Mouse (Mus musculus) thymus, adult 2 months (tissue): ENCODE measurements around the gene Ythdf2. TPM values are rescaled to one million over a fixed set of nuclear protein-coding genes. Genes with fewer than 3 reads are reported as not detected.

ENCODE experiments used
- DNase-seq: peaks from one replicate; pipeline ENCODE4 v3.0.0; 2021
- H3K27ac ChIP-seq: fragments of 200-500 bp; 2 replicates; pipeline ENCODE4 v1.5.1; 2012; ENCODE audit warnings: low read length, control low read depth; ENCODE audit not compliant: control insufficient read depth, insufficient read depth
- H3K27me3 ChIP-seq: fragments of 200-500 bp; 2 replicates; pipeline ENCODE4 v1.6.1; 2012; ENCODE audit warnings: mild to moderate bottlenecking, low read length, moderate library complexity, mixed read lengths; ENCODE audit not compliant: control insufficient read depth, insufficient read depth
- H3K36me3 ChIP-seq: fragments of 200-500 bp; 2 replicates; pipeline ENCODE4 v1.6.1; 2012; ENCODE audit warnings: mild to moderate bottlenecking, low read length, moderate library complexity; ENCODE audit not compliant: control insufficient read depth, insufficient read depth
- H3K4me1 ChIP-seq: fragments of 200-500 bp; replicated peaks from 2 replicates; pipeline ENCODE4 v1.6.1; 2012; ENCODE audit warnings: low read length; ENCODE audit not compliant: control insufficient read depth, insufficient read depth
- H3K4me3 ChIP-seq: fragments of 200-500 bp; 2 replicates; pipeline ENCODE4 v1.5.1; 2012; ENCODE audit warnings: mild to moderate bottlenecking, low read length, control low read depth, moderate library complexity; ENCODE audit not compliant: control insufficient read depth, insufficient read depth
- CTCF ChIP-seq: fragments of 200-500 bp; IDR thresholded peaks from 2 replicates; pipeline ENCODE4 v1.5.1; 2012; ENCODE audit warnings: mild to moderate bottlenecking, control low read depth, low read length, moderate library complexity, borderline replicate concordance; ENCODE audit not compliant: control insufficient read depth, poor library complexity, insufficient read depth; ENCODE audit errors: extremely low read depth
- POLR2A ChIP-seq: fragments of 200-500 bp; IDR thresholded peaks from 2 replicates; pipeline ENCODE4 v1.6.1; 2012; ENCODE audit warnings: mild to moderate bottlenecking, low read length, control low read depth, moderate library complexity; ENCODE audit not compliant: control insufficient read depth, poor library complexity, insufficient read depth; ENCODE audit errors: extremely low read depth
- whole genome bisulfite sequencing: fragments of 180-500 bp; shearing (Covaris S2); methylation state at CpG from one replicate; pipeline ENCODE4 v1.1.7; 2018; 5-methylcytosine and 5-hydroxymethylcytosine counted together
- polyA plus RNA-seq: library from polyadenylated mRNA; depleted of rRNA; stranded (reverse); fragments of >200 nt; gene quantifications from 2 replicates; pipeline ENCODE4 v1.2.3, GENCODE M21; 2012

The Ythdf2 gene
- polyA plus RNA-seq, 1 experiment: 36.0 TPM

GRCm38 (mm10) chr4:132156941-132157622 is 55.0 kb downstream of the Ythdf2 start:
- Histone ChIP-seq H3K4me3 (no peak overlapping the region), H3K27me3 (no peaks in the 10 kb centered on the region), H3K4me1 (no peaks in the 10 kb centered on the region), H3K36me3 (no peaks in the 10 kb centered on the region), H3K27ac (no peak overlapping the region)
- no peak for DNase-seq
- 85% methylated on average over 12 of the region's 12 CpGs for WGBS
- no peak for TF ChIP-seq CTCF

- WGBS: 19% methylated on average over 6 of the region's 6 CpGs
- no peak overlapping the region for H3K4me3 ChIP-seq
- TF ChIP-seq CTCF (no peak), POLR2A (no peak)
- H3K27me3 ChIP-seq: no peaks in the 10 kb centered on the region
- DNase-seq: no peak
- H3K36me3 ChIP-seq: no peaks in the 10 kb centered on the region
- H3K4me1 ChIP-seq: no peaks in the 10 kb centered on the region
- H3K27ac ChIP-seq: no peak overlapping the region
Measured at GRCm38 (mm10) chr4:132154877-132155670, 57.0 kb downstream of the Ythdf2 start.

GRCm38 (mm10) chr4:132151673-132152072 is 60.4 kb downstream of the Ythdf2 start:
- WGBS: 60% methylated on average over 1 of the region's 1 CpGs
- Histone ChIP-seq H3K27ac (no peak overlapping the region), H3K36me3 (no peaks in the 10 kb centered on the region), H3K4me1 (no peaks in the 10 kb centered on the region), H3K4me3 (no peak overlapping the region), H3K27me3 (no peaks in the 10 kb centered on the region)
- TF ChIP-seq POLR2A (no peak), CTCF (no peak)
- no peak for DNase-seq

GRCm38 (mm10) chr4:132146201-132146600 is 65.9 kb downstream of the Ythdf2 start:
- DNase-seq: no peak
- 73% methylated on average over 5 of the region's 5 CpGs for WGBS
- Histone ChIP-seq H3K4me3 (no peak overlapping the region), H3K36me3 (no peaks in the 10 kb centered on the region), H3K4me1 (no peaks in the 10 kb centered on the region), H3K27ac (no peak overlapping the region), H3K27me3 (peaks cover 12% of the 10 kb centered on the region)
- TF ChIP-seq CTCF (no peak), POLR2A (no peak)

GRCm38 (mm10) chr4:132145092-132145491 is 67.0 kb downstream of the Ythdf2 start:
- WGBS: 13% methylated on average over 10 of the region's 10 CpGs
- H3K4me1 ChIP-seq: no peaks in the 10 kb centered on the region
- TF ChIP-seq POLR2A (no peak), CTCF (no peak)
- DNase-seq: no peak
- peaks cover 12% of the 10 kb centered on the region for H3K27me3 ChIP-seq
- H3K27ac ChIP-seq: no peak overlapping the region
- H3K4me3 ChIP-seq: no peak overlapping the region
- H3K36me3 ChIP-seq: no peaks in the 10 kb centered on the region

GRCm38 (mm10) chr4:132144080-132144841 is 67.8 kb downstream of the Ythdf2 start, which contains the start of gene Oprd1:
Oprd1 (minus strand) TSS chr4:132144486.
- no peak for DNase-seq
- H3K27ac ChIP-seq: no peak within 1 kb of the TSS

More at GRCm38 (mm10) chr4:132144080-132144841, 67.8 kb downstream of the Ythdf2 start, which contains the start of gene Oprd1:
- TF ChIP-seq POLR2A (no peak), CTCF (no peak)
- H3K36me3 ChIP-seq: no peaks in the 10 kb centered on the region
- no peaks in the 10 kb centered on the region for H3K4me1 ChIP-seq
- no peak within 1 kb of the TSS for H3K4me3 ChIP-seq
- H3K27me3 ChIP-seq: peaks cover 12% of the 10 kb centered on the region
- 4% methylated on average over 89 of the region's 89 CpGs for WGBS
